Mouse (Mus musculus) ES-CJ7 (cell line): ENCODE measurements at regions not wholly inside any gene's neighbourhood (a gene's known extent, or its start where the extent isn't known, plus 50 kb on each side); places are given as distances from the start of the nearest gene placed in this dataset.

Experiments used
- DNase-seq: peaks from one replicate; pipeline ENCODE4 v3.0.0; 2011; ENCODE audit warnings: low read depth, low spot score

- no peak for DNase-seq
These were observed 120.4 kb upstream of the Pcsk1 start for GRCm38 (mm10) chr13:74969244-74969643.

- DNase-seq = no peak
These were observed 133.8 kb upstream of the Pcsk1 start for GRCm38 (mm10) chr13:74955876-74956275.

- DNase-seq = peak; percentile 7
These were observed 105.0 kb upstream of the Cast start for GRCm38 (mm10) chr13:74913655-74914054.

GRCm38 (mm10) chr13:74903213-74904055 is 94.8 kb upstream of the Cast start:
- no peak for DNase-seq

- peak; percentile 7 for DNase-seq
These were observed 81.4 kb upstream of the Cast start for GRCm38 (mm10) chr13:74889859-74890469.

GRCm38 (mm10) chr13:74867720-74868119 is 59.1 kb upstream of the Cast start:
- no peak for DNase-seq

GRCm38 (mm10) chr13:74864000-74864399 is 55.4 kb upstream of the Cast start:
- DNase-seq = no peak

GRCm38 (mm10) chr13:74861373-74861970 is 52.9 kb upstream of the Cast start:
- DNase-seq = no peak
